Mouse (Mus musculus) midbrain, embryonic 14.5 days (tissue): ENCODE results near the gene Gp1bb. TPM values are rescaled to one million over a fixed set of nuclear protein-coding genes. Genes with fewer than 3 reads are reported as not detected.

Source experiments
- ATAC-seq: fragments of 200-750 bp; cut with Nextera tagmentation; 2 replicates; pipeline ENCODE4 v1.8.0; 2017; ENCODE audit warnings: moderate number of reproducible peaks, moderate library complexity; ENCODE audit not compliant: low FRiP score, low TSS enrichment
- DNase-seq: peaks from one replicate; pipeline ENCODE4 v3.0.0-alpha.2; 2015
- H3K27ac ChIP-seq: fragments of 300-500 bp; sonication (generic); replicated peaks from 2 replicates; pipeline ENCODE4 v1.5.1; 2014; ENCODE audit warnings: mild to moderate bottlenecking, low read depth, low read length, moderate library complexity
- H3K27me3 ChIP-seq: fragments of 300-500 bp; sonication (generic); 2 replicates; pipeline ENCODE4 v1.6.1; 2014; ENCODE audit warnings: low read length, control low read depth, mixed read lengths; ENCODE audit not compliant: control insufficient read depth, insufficient read depth
- H3K36me3 ChIP-seq: fragments of 300-500 bp; sonication (generic); 2 replicates; pipeline ENCODE4 v1.6.1; 2014; ENCODE audit warnings: low read length, control low read depth; ENCODE audit not compliant: control insufficient read depth, insufficient read depth
- H3K4me1 ChIP-seq: fragments of 300-500 bp; sonication (generic); 2 replicates; pipeline ENCODE4 v1.6.1; 2014; ENCODE audit warnings: mild to moderate bottlenecking, antibody characterized with exemption, low read length, control low read depth; ENCODE audit not compliant: control insufficient read depth, insufficient read depth
- H3K4me2 ChIP-seq: fragments of 300-500 bp; sonication (generic); 2 replicates; pipeline ENCODE4 v1.6.1; 2014; ENCODE audit warnings: mild to moderate bottlenecking, low read length, moderate library complexity
- H3K4me3 ChIP-seq: fragments of 300-500 bp; sonication (generic); replicated peaks from 2 replicates; pipeline ENCODE4 v1.5.1; 2014; ENCODE audit warnings: low read depth, low read length
- H3K9ac ChIP-seq: fragments of 300-500 bp; sonication (generic); replicated peaks from 2 replicates; pipeline ENCODE4 v1.6.1; 2014; ENCODE audit warnings: mild to moderate bottlenecking, low read length, moderate library complexity
- H3K9me3 ChIP-seq: fragments of 300-500 bp; sonication (generic); 2 replicates; pipeline ENCODE4 v1.6.1; 2016; ENCODE audit warnings: low read length, control low read depth, mixed read lengths; ENCODE audit not compliant: control insufficient read depth
- WGBS: fragments of 180-500 bp; shearing (Covaris S2); extraction: QIAGEN DNeasy Blood & Tissue Kit; methylation state at CpG from one replicate; pipeline ENCODE4 v1.1.7; 2014; 5-methylcytosine and 5-hydroxymethylcytosine counted together
- polyA plus RNA-seq: library from polyadenylated mRNA; unstranded; fragments of >200 nt; fragmentation: Nextera tagmentation; extraction: Ambion mirVana; gene quantifications from 2 replicates; pipeline ENCODE4 v1.2.1, GENCODE M21; 2014

Gene Gp1bb
- polyA plus RNA-seq, 1 experiment from 2014 or later = 14.7 TPM

DNA sequence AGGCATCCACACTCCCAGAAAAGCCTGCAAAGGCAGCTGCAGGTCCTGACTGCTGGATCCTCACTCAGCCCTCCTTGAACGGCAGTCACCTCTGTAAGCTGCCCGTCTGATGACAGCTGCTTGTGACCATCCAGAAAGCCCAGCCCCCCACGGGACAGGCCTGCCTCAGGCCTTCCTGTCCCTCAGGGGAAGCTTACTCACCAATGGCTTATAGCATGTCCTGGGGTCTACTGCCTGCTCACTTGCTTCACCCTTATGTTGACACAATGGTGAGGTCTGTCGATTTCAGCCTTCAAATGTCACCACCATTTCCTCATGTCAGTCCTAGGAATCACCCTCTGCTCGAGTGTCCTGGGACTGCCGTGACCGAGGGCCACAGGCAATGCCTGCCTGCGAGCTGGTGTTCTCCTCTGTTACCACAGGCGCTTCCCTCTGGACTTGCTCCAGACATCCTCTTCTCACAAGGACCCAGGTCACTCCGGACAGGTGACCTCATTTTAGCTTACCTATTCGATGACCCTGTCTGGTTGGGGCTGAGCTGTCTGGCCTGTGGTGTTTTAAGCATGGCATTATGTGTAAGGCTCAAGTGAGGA, 21.3 kb upstream of the Gp1bb start:
- Histone ChIP-seq H3K4me3 (no peak overlapping the region), H3K4me2 (no peak overlapping the region), H3K4me1 (no peaks in the 10 kb centered on the region), H3K9me3 (no peaks in the 10 kb centered on the region), H3K36me3 (no peaks in the 10 kb centered on the region), H3K9ac (no peak overlapping the region), H3K27ac (no peak overlapping the region), H3K27me3 (no peaks in the 10 kb centered on the region)
- DNase-seq = no peak
- no peak for ATAC-seq
- WGBS = 75% methylated on average over 11 of the region's 11 CpGs

DNA sequence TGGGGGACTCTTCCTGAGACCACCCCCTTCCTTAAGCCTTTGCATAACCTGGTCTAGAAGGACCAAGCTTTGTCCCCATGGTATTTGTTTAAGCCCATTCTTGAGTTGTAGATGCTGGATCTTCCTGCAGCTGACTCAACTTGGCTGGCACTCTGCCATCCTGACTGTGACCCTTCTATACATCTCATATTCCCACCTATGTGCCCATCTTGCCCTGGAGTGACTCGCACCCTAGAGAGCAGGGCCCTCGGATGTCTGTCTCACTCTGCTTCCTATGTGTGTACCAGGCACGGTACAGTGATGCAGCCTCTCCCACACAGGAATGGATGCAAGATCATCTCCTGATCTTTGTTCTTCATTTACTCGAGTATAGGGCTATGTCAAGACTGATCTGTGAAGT, 20.7 kb upstream of the Gp1bb start:
- no peak overlapping the region for H3K4me3 ChIP-seq
- H3K4me1 ChIP-seq = no peaks in the 10 kb centered on the region

DNA sequence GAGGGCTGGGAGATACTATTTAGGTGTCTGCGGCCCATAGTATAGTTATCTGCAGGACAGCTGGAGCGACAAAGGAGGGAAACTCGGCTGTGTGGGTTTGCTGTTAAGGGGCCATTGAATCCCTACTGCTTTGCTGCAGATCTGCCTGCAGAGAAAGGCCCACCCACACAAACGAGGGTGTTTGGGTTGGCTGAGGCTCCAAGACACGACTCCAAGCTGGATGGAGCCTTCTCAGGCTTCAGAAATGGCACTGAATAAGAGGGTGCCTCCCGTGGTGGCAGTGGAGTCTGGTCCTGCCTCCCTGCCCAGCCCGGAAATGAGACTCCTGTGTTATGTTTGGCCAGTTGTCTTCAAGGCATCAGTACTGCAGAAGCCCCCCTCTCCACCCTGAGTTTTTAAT, 20.1 kb upstream of the Gp1bb start:
- Histone ChIP-seq H3K4me2 (no peak overlapping the region), H3K4me3 (no peak overlapping the region), H3K27me3 (no peaks in the 10 kb centered on the region), H3K27ac (no peak overlapping the region), H3K9ac (no peak overlapping the region), H3K9me3 (no peaks in the 10 kb centered on the region), H3K4me1 (no peaks in the 10 kb centered on the region), H3K36me3 (no peaks in the 10 kb centered on the region)
- DNase-seq = no peak
- no peak for ATAC-seq
- WGBS = 65% methylated on average over 7 of the region's 7 CpGs

More for the DNA sequence above, 20.7 kb upstream of the Gp1bb start:
- H3K9ac ChIP-seq = no peak overlapping the region
- ATAC-seq = no peak
- H3K4me2 ChIP-seq = no peak overlapping the region
- DNase-seq = no peak
- no peaks in the 10 kb centered on the region for H3K9me3 ChIP-seq
- no peaks in the 10 kb centered on the region for H3K27me3 ChIP-seq
- no peaks in the 10 kb centered on the region for H3K36me3 ChIP-seq
- no peak overlapping the region for H3K27ac ChIP-seq
- WGBS = 85% methylated on average over 4 of the region's 4 CpGs

DNA sequence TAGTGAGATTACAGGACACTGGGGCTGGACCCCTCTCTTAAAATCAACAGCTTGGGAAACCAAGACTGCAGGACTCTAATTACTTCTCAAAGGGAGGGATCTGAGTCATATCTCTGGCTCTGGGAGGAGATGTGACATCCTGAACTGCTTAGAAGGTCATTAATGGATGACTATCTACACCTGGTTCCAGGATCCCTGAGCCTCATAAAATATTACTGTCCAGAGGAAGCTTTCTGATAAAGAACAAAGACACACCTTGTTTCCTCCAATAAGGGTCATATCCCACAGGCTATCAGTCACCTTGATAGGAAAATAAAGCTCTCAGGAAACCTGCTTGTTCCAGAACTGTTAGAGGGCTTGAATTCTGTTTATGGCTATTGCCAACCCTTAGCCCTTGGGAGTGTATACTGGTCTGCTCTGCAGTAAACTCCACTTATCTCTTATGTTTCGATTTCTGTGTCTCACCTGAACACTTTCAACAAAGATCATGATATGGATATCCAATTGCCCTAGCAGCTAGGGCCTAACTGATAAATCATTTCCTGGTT, 17.3 kb upstream of the Gp1bb start:
- H3K36me3 ChIP-seq = no peaks in the 10 kb centered on the region
- H3K4me1 ChIP-seq = no peaks in the 10 kb centered on the region
- WGBS = 95% methylated on average over 1 of the region's 1 CpGs
- no peak for ATAC-seq
- H3K27me3 ChIP-seq = no peaks in the 10 kb centered on the region
- H3K27ac ChIP-seq = no peak overlapping the region
- H3K4me3 ChIP-seq = no peak overlapping the region
- no peak overlapping the region for H3K9ac ChIP-seq
- H3K9me3 ChIP-seq = no peaks in the 10 kb centered on the region
- DNase-seq = no peak
- H3K4me2 ChIP-seq = no peak overlapping the region

- Histone ChIP-seq H3K27me3 (no peaks in the 10 kb centered on the region), H3K9ac (no peak overlapping the region), H3K27ac (no peak overlapping the region), H3K4me3 (no peak overlapping the region), H3K4me2 (no peak overlapping the region), H3K9me3 (no peaks in the 10 kb centered on the region), H3K4me1 (no peaks in the 10 kb centered on the region), H3K36me3 (no peaks in the 10 kb centered on the region)
- no peak for ATAC-seq
- 43% methylated on average over 2 of the region's 2 CpGs for WGBS
- DNase-seq = no peak
These were observed 16.2 kb upstream of the Gp1bb start for GRCm38 (mm10) chr16:18638396-18638795.

- Histone ChIP-seq H3K4me3 (no peak overlapping the region), H3K36me3 (no peaks in the 10 kb centered on the region), H3K4me2 (no peak overlapping the region), H3K9ac (no peak overlapping the region), H3K4me1 (no peaks in the 10 kb centered on the region), H3K27ac (no peak overlapping the region), H3K27me3 (no peaks in the 10 kb centered on the region), H3K9me3 (no peaks in the 10 kb centered on the region)
- DNase-seq (no peak), ATAC-seq (no peak)
- 54% methylated on average over 3 of the region's 3 CpGs for WGBS
These were observed 14.6 kb upstream of the Gp1bb start for GRCm38 (mm10) chr16:18636804-18637203.

DNA sequence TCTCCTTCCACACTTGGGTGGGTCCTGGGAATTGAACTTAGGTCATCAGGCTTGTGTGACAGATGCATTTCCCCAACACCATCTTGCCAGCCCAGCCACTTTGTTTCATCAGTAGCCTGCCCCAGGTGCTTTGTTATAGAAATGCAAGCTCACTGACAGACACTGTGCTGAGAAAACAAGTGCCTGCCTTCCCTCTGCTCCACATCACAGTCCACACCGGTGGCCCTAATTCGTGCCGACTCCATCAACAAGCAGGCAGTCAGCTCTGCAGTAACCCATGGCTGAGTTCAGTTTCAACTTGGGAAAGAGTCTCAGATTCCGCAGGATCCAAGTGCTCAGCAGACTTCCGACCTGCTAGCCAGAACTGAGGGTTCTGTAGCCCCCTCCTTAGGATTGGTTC, 14.2 kb upstream of the Gp1bb start:
- no peaks in the 10 kb centered on the region for H3K36me3 ChIP-seq
- no peak overlapping the region for H3K4me2 ChIP-seq
- H3K27ac ChIP-seq = no peak overlapping the region
- no peaks in the 10 kb centered on the region for H3K27me3 ChIP-seq
- no peaks in the 10 kb centered on the region for H3K9me3 ChIP-seq
- H3K9ac ChIP-seq = no peak overlapping the region
- H3K4me3 ChIP-seq = no peak overlapping the region
- WGBS = 80% methylated on average over 5 of the region's 5 CpGs
- ATAC-seq (no peak), DNase-seq (no peak)
- H3K4me1 ChIP-seq = no peaks in the 10 kb centered on the region

- no peak overlapping the region for H3K9ac ChIP-seq
- no peaks in the 10 kb centered on the region for H3K36me3 ChIP-seq
- H3K9me3 ChIP-seq = no peaks in the 10 kb centered on the region
- DNase-seq = no peak
- H3K4me3 ChIP-seq = no peak overlapping the region
- H3K27me3 ChIP-seq = no peaks in the 10 kb centered on the region
- 27% methylated on average over 1 of the region's 1 CpGs for WGBS
- H3K27ac ChIP-seq = no peak overlapping the region
- no peak overlapping the region for H3K4me2 ChIP-seq
- H3K4me1 ChIP-seq = peaks cover 9% of the 10 kb centered on the region
- no peak for ATAC-seq
These were observed 11.1 kb upstream of the Gp1bb start for GRCm38 (mm10) chr16:18633333-18633732.

GRCm38 (mm10) chr16:18632816-18633215, 10.6 kb upstream of the Gp1bb start:
- ATAC-seq (no peak), DNase-seq (no peak)
- no peak overlapping the region for H3K9ac ChIP-seq
- no peaks in the 10 kb centered on the region for H3K27me3 ChIP-seq
- no peak overlapping the region for H3K27ac ChIP-seq
- no peak overlapping the region for H3K4me2 ChIP-seq
- no peak overlapping the region for H3K4me3 ChIP-seq
- no peaks in the 10 kb centered on the region for H3K9me3 ChIP-seq
- WGBS = 64% methylated on average over 2 of the region's 2 CpGs
- H3K36me3 ChIP-seq = no peaks in the 10 kb centered on the region
- peaks cover 14% of the 10 kb centered on the region for H3K4me1 ChIP-seq
